Comparison of ENCODE assay signal across 21 mouse cellular contexts in genomic region chr17:65757150-65757549, GRCm38 (mm10). TPM values are rescaled to one million over a fixed set of nuclear protein-coding genes. Genes with fewer than 3 reads are reported as not detected.
DNase-seq lines count a peak whose midpoint lies in the region; ATAC-seq lines count a peak whose summit lies in the region.
"Had no signal": no experiment of that assay in that cellular context is flagged by ENCODE, and none has a peak within 500 bp of the region (broad histone marks: within the 10 kb centered on the region; RNA-seq: fewer than 3 reads in every experiment).

No protein-coding gene starts in this region.

- peaks cover 39% of the 10 kb centered on the region for H3K36me3 ChIP-seq in forebrain, embryonic 13.5 days (ENCODE audit: poor library complexity, severe bottlenecking)
- H3K36me3 ChIP-seq in forebrain, embryonic 11.5 days (ENCODE audit: control insufficient read depth, insufficient read depth, low read length): peaks cover 3% of the 10 kb centered on the region; the same call in 1 of the 2 replicates
- peaks cover 4% of the 10 kb centered on the region; the same call in 1 of the 2 replicates for H3K36me3 ChIP-seq in hindbrain, embryonic 16.5 days (ENCODE audit: control insufficient read depth, insufficient read depth, low read length)
- H3K36me3 ChIP-seq in hindbrain, embryonic 12.5 days: peaks cover 30% of the 10 kb centered on the region
- H3K36me3 ChIP-seq in midbrain, embryonic 14.5 days (ENCODE audit: control insufficient read depth, insufficient read depth, low read length): no peaks in the 10 kb centered on the region
- H3K36me3 ChIP-seq in midbrain, embryonic 10.5 days: peaks cover 46% of the 10 kb centered on the region
- H3K36me3 ChIP-seq: G1E; liver, embryonic 13.5 days had no signal

- H3K27me3 ChIP-seq in forebrain, embryonic 13.5 days: no peaks in the 10 kb centered on the region
- H3K27me3 ChIP-seq in forebrain, embryonic 11.5 days (ENCODE audit: control insufficient read depth, insufficient read depth, low read length): no peaks in the 10 kb centered on the region
- H3K27me3 ChIP-seq in hindbrain, embryonic 16.5 days (replicated peaks; ENCODE audit: control insufficient read depth, insufficient read depth, low read length): no peaks in the 10 kb centered on the region
- H3K27me3 ChIP-seq in hindbrain, embryonic 12.5 days: no peaks in the 10 kb centered on the region
- no peaks in the 10 kb centered on the region for H3K27me3 ChIP-seq in midbrain, embryonic 14.5 days (ENCODE audit: control insufficient read depth, insufficient read depth, low read length)
- H3K27me3 ChIP-seq in midbrain, embryonic 10.5 days (ENCODE audit: low read depth, poor library complexity, severe bottlenecking): no peaks in the 10 kb centered on the region
- H3K27me3 ChIP-seq: limb, embryonic 13.5 days; liver, embryonic 13.5 days had no signal

- H3K4me3 ChIP-seq in forebrain, embryonic 13.5 days: no peak overlapping the region
- H3K4me3 ChIP-seq in forebrain, embryonic 11.5 days (ENCODE audit: low read depth, low read length): no peak overlapping the region
- no peak overlapping the region for H3K4me3 ChIP-seq in hindbrain, embryonic 16.5 days (ENCODE audit: low read length)
- H3K4me3 ChIP-seq in hindbrain, embryonic 12.5 days: no peak overlapping the region
- H3K4me3 ChIP-seq in midbrain, embryonic 14.5 days (replicated peaks; ENCODE audit: low read depth, low read length): no peak overlapping the region
- H3K4me3 ChIP-seq in midbrain, embryonic 10.5 days: no peak overlapping the region
- H3K4me3 ChIP-seq: erythroblast, embryonic 14.5 days; heart, embryonic 10.5 days; layer of hippocampus, adult 2 months; limb, embryonic 13.5 days; liver, embryonic 13.5 days had no signal

- ATAC-seq in forebrain, embryonic 13.5 days: 0 out of 2 replicates have a peak, but pooled peaks have one; percentile 55
- no peak for ATAC-seq in forebrain, embryonic 11.5 days (replicated peaks; ENCODE audit: low FRiP score)
- ATAC-seq in hindbrain, embryonic 16.5 days: peak; percentile 50; the same call in 1 of the 2 replicates
- ATAC-seq in hindbrain, embryonic 12.5 days (ENCODE audit: low FRiP score): no peak
- no peak for ATAC-seq in midbrain, embryonic 14.5 days (ENCODE audit: low FRiP score, low TSS enrichment)

- DNase-seq in forebrain, embryonic 11.5 days (ENCODE audit: low spot score): no peak
- DNase-seq in midbrain, embryonic 14.5 days: peak; percentile 50
- no peak for DNase-seq in midbrain, embryonic 10.5 days (ENCODE audit: low spot score)
- peak; percentile 46 for DNase-seq in brain, adult 2 months (ENCODE audit: low read depth, low spot score)
- DNase-seq in heart, adult 11 months: no peak
- DNase-seq: adrenal gland, postnatal 36 days; cerebellum, adult 2 months; gastrocnemius, postnatal 36 days; kidney, adult 18-20 months; kidney, postnatal 14 days; layer of hippocampus, postnatal 36 days; liver, embryonic 13.5 days had no signal

- WGBS in forebrain, embryonic 13.5 days: 73% methylated on average over 6 of the region's 6 CpGs
- 90% methylated on average over 6 of the region's 6 CpGs for WGBS in forebrain, embryonic 11.5 days
- 43% methylated on average over 6 of the region's 6 CpGs for WGBS in hindbrain, embryonic 16.5 days
- WGBS in hindbrain, embryonic 12.5 days: 74% methylated on average over 6 of the region's 6 CpGs
- WGBS in midbrain, embryonic 14.5 days: 44% methylated on average over 6 of the region's 6 CpGs
- WGBS in midbrain, embryonic 10.5 days: 88% methylated on average over 6 of the region's 6 CpGs

- no peak overlapping the region for H3K4me2 ChIP-seq in forebrain, embryonic 13.5 days
- H3K4me2 ChIP-seq in forebrain, embryonic 11.5 days (ENCODE audit: low read depth, low read length, severe bottlenecking): no peak overlapping the region
- H3K4me2 ChIP-seq in hindbrain, embryonic 16.5 days (ENCODE audit: low read length): no peak overlapping the region
- no peak overlapping the region for H3K4me2 ChIP-seq in hindbrain, embryonic 12.5 days (replicated peaks)
- no peak overlapping the region for H3K4me2 ChIP-seq in midbrain, embryonic 14.5 days (ENCODE audit: low read length)
- H3K4me2 ChIP-seq: limb, embryonic 13.5 days; liver, embryonic 13.5 days had no signal

- H3K27ac ChIP-seq in forebrain, embryonic 13.5 days: no peak overlapping the region
- no peak overlapping the region for H3K27ac ChIP-seq in forebrain, embryonic 11.5 days (ENCODE audit: low read depth, low read length)
- H3K27ac ChIP-seq in hindbrain, embryonic 16.5 days (ENCODE audit: low read depth, low read length): no peak overlapping the region
- H3K27ac ChIP-seq in hindbrain, embryonic 12.5 days: no peak overlapping the region
- no peak overlapping the region for H3K27ac ChIP-seq in midbrain, embryonic 14.5 days (replicated peaks; ENCODE audit: low read depth, low read length)
- H3K27ac ChIP-seq in midbrain, embryonic 10.5 days (replicated peaks): no peak overlapping the region
- H3K27ac ChIP-seq: heart, embryonic 10.5 days; layer of hippocampus, adult 2 months; limb, embryonic 13.5 days; liver, embryonic 13.5 days; macrophage had no signal

- H3K9ac ChIP-seq in forebrain, embryonic 13.5 days: no peak overlapping the region
- no peak overlapping the region for H3K9ac ChIP-seq in forebrain, embryonic 11.5 days (ENCODE audit: low read length)
- no peak overlapping the region for H3K9ac ChIP-seq in hindbrain, embryonic 16.5 days (ENCODE audit: low read depth, low read length)
- no peak overlapping the region for H3K9ac ChIP-seq in hindbrain, embryonic 12.5 days
- no peak overlapping the region for H3K9ac ChIP-seq in midbrain, embryonic 14.5 days (replicated peaks; ENCODE audit: low read length)
- H3K9ac ChIP-seq: limb, embryonic 13.5 days; liver, embryonic 13.5 days had no signal

- 0 out of 2 replicates have a peak, but pooled peaks cover 15% of the 10 kb centered on the region for H3K9me3 ChIP-seq in forebrain, embryonic 13.5 days (replicated peaks)
- no peaks in the 10 kb centered on the region for H3K9me3 ChIP-seq in forebrain, embryonic 11.5 days (ENCODE audit: control insufficient read depth, low read length)
- H3K9me3 ChIP-seq in hindbrain, embryonic 16.5 days (ENCODE audit: control insufficient read depth, low read length): peaks cover 2% of the 10 kb centered on the region; the same call in 1 of the 2 replicates
- peaks cover 22% of the 10 kb centered on the region; the same call in 1 of the 2 replicates for H3K9me3 ChIP-seq in hindbrain, embryonic 12.5 days (replicated peaks)
- H3K9me3 ChIP-seq in midbrain, embryonic 14.5 days (ENCODE audit: control insufficient read depth, low read length): peaks cover 10% of the 10 kb centered on the region
- peaks cover 4% of the 10 kb centered on the region; the same call in 1 of the 2 replicates for H3K9me3 ChIP-seq in midbrain, embryonic 10.5 days (replicated peaks)
- H3K9me3 ChIP-seq: G1E; heart, embryonic 10.5 days; liver, embryonic 13.5 days had no signal

- H3K4me1 ChIP-seq in forebrain, embryonic 13.5 days: peaks cover 3% of the 10 kb centered on the region; the same call in 1 of the 2 replicates
- no peaks in the 10 kb centered on the region for H3K4me1 ChIP-seq in forebrain, embryonic 11.5 days (replicated peaks; ENCODE audit: control insufficient read depth, insufficient read depth, low read length)
- H3K4me1 ChIP-seq in hindbrain, embryonic 16.5 days (ENCODE audit: control insufficient read depth, insufficient read depth, low read depth, low read length): no peaks in the 10 kb centered on the region
- no peaks in the 10 kb centered on the region for H3K4me1 ChIP-seq in hindbrain, embryonic 12.5 days
- no peaks in the 10 kb centered on the region for H3K4me1 ChIP-seq in midbrain, embryonic 14.5 days (ENCODE audit: control insufficient read depth, insufficient read depth, low read length)
- no peaks in the 10 kb centered on the region for H3K4me1 ChIP-seq in midbrain, embryonic 10.5 days
- H3K4me1 ChIP-seq: limb, embryonic 13.5 days; liver, embryonic 13.5 days had no signal

RNA-seq across cellular contexts. Expression of gene Rab31, which starts 15.4 kb away (rescaled TPM):
- polyA plus RNA-seq in forebrain, embryonic 13.5 days (2015; fragmentation: Nextera tagmentation; extraction: Ambion mirVana): 66.6 and 81.7 TPM in 2 replicates
- 72.9 and 73.4 TPM in 2 replicates for polyA plus RNA-seq in forebrain, embryonic 11.5 days (2014; fragmentation: Nextera tagmentation; extraction: Ambion mirVana)
- 70.0 and 73.8 TPM in 2 replicates for polyA plus RNA-seq in hindbrain, embryonic 16.5 days (2015; fragmentation: Nextera tagmentation; extraction: Ambion mirVana)
- 74.7 and 76.9 TPM in 2 replicates for polyA plus RNA-seq in hindbrain, embryonic 12.5 days (2016; fragmentation: Nextera tagmentation; extraction: Ambion mirVana)
- polyA plus RNA-seq in midbrain, embryonic 14.5 days (2014; fragmentation: Nextera tagmentation; extraction: Ambion mirVana): 67.8 and 90.2 TPM in 2 replicates
- polyA plus RNA-seq in midbrain, embryonic 10.5 days (2016; fragmentation: Nextera tagmentation; extraction: Ambion mirVana): 62.5 and 67.3 TPM in 2 replicates
- polyA plus RNA-seq: erythroblast, embryonic 14.5 days had no signal

RNA-seq across cellular contexts. Expression of gene Ppp4r1, which starts 25.2 kb away (rescaled TPM):
- 46.5 and 50.1 TPM in 2 replicates for polyA plus RNA-seq in forebrain, embryonic 13.5 days (2015; fragmentation: Nextera tagmentation; extraction: Ambion mirVana)
- 63.7 and 64.5 TPM in 2 replicates for polyA plus RNA-seq in forebrain, embryonic 11.5 days (2014; fragmentation: Nextera tagmentation; extraction: Ambion mirVana)
- 37.1 and 41.3 TPM in 2 replicates for polyA plus RNA-seq in hindbrain, embryonic 16.5 days (2015; fragmentation: Nextera tagmentation; extraction: Ambion mirVana)
- 60.8 and 60.9 TPM in 2 replicates for polyA plus RNA-seq in hindbrain, embryonic 12.5 days (2016; fragmentation: Nextera tagmentation; extraction: Ambion mirVana)
- 45.0 and 54.0 TPM in 2 replicates for polyA plus RNA-seq in midbrain, embryonic 14.5 days (2014; fragmentation: Nextera tagmentation; extraction: Ambion mirVana)
- polyA plus RNA-seq in midbrain, embryonic 10.5 days (2016; fragmentation: Nextera tagmentation; extraction: Ambion mirVana): 58.2 and 60.7 TPM in 2 replicates

Comparison
In these comparisons a context has a peak if more than half of its experiments do, and no peak if none do; other contexts are left out.
1. ATAC-seq: peak in forebrain, embryonic 13.5 days (single experiment) and hindbrain, embryonic 16.5 days (single experiment); none in forebrain, embryonic 11.5 days (single experiment), hindbrain, embryonic 12.5 days (single experiment) and midbrain, embryonic 14.5 days (single experiment).
2. DNase-seq: peak in midbrain, embryonic 14.5 days (single experiment) and brain, adult 2 months (single experiment); none in forebrain, embryonic 11.5 days (single experiment), midbrain, embryonic 10.5 days (single experiment) and heart, adult 11 months (single experiment).